Mouse (Mus musculus) limb, embryonic 10.5 days (tissue): ENCODE data around the gene Prlhr. TPM values are rescaled to one million over a fixed set of nuclear protein-coding genes. Genes with fewer than 3 reads are reported as not detected.

Experiments used
- DNase-seq: peaks from one replicate; pipeline ENCODE4 v3.0.0-alpha.2; 2017; ENCODE audit warnings: low spot score
- H3K27ac ChIP-seq: fragments of 300-500 bp; sonication (generic); 2 replicates; pipeline ENCODE4 v1.5.1; 2016; ENCODE audit warnings: mild to moderate bottlenecking
- H3K27me3 ChIP-seq: fragments of 300-500 bp; sonication (generic); 2 replicates; pipeline ENCODE4 v1.6.1; 2016; ENCODE audit warnings: low read depth, mild to moderate bottlenecking; ENCODE audit not compliant: poor library complexity, severe bottlenecking
- H3K36me3 ChIP-seq: fragments of 300-500 bp; sonication (generic); 2 replicates; pipeline ENCODE4 v1.6.1; 2016; ENCODE audit warnings: mild to moderate bottlenecking, moderate library complexity
- H3K4me1 ChIP-seq: fragments of 300-500 bp; sonication (generic); 2 replicates; pipeline ENCODE4 v1.6.1; 2016
- H3K4me3 ChIP-seq: fragments of 300-500 bp; sonication (generic); 2 replicates; pipeline ENCODE4 v1.5.1; 2016; ENCODE audit warnings: mild to moderate bottlenecking, moderate library complexity
- H3K9me3 ChIP-seq: fragments of 300-500 bp; sonication (generic); replicated peaks from 2 replicates; pipeline ENCODE4 v1.6.1; 2016; ENCODE audit warnings: mild to moderate bottlenecking
- WGBS: fragments of 180-500 bp; shearing (Covaris S2); methylation state at CpG from one replicate; pipeline ENCODE4 v1.1.7; 2016; 5-methylcytosine and 5-hydroxymethylcytosine counted together
- polyA plus RNA-seq: library from polyadenylated mRNA; unstranded; fragments of >200 nt; fragmentation: Nextera tagmentation; extraction: Ambion mirVana; gene quantifications from 2 replicates; pipeline ENCODE4 v1.2.1, GENCODE M21; 2016

The Prlhr gene
- polyA plus RNA-seq, 1 experiment from 2014 or later, result not detected

- DNase-seq, result no peak
- no peak overlapping the region for H3K27ac ChIP-seq
- H3K4me3 ChIP-seq, result no peak overlapping the region
- peaks cover 43% of the 10 kb centered on the region for H3K27me3 ChIP-seq
- H3K9me3 ChIP-seq, result no peaks in the 10 kb centered on the region
- WGBS, result 58% methylated on average over 3 of the region's 3 CpGs
- H3K4me1 ChIP-seq, result peaks cover 22% of the 10 kb centered on the region
- H3K36me3 ChIP-seq, result no peaks in the 10 kb centered on the region
Measured at GRCm38 (mm10) chr19:60463896-60464295, 4.2 kb downstream of the Prlhr start.

- Histone ChIP-seq H3K27me3 (peaks cover 39% of the 10 kb centered on the region), H3K4me1 (peaks cover 21% of the 10 kb centered on the region), H3K36me3 (no peaks in the 10 kb centered on the region), H3K9me3 (no peaks in the 10 kb centered on the region), H3K4me3 (no peak overlapping the region), H3K27ac (no peak overlapping the region)
- no peak for DNase-seq
- WGBS, result 91% methylated on average over 3 of the region's 3 CpGs
Measured at GRCm38 (mm10) chr19:60463440-60463839, 4.7 kb downstream of the Prlhr start.

- H3K36me3 ChIP-seq, result no peaks in the 10 kb centered on the region
- H3K27ac ChIP-seq, result no peak overlapping the region
- peaks cover 19% of the 10 kb centered on the region for H3K27me3 ChIP-seq
- H3K4me1 ChIP-seq, result peaks cover 6% of the 10 kb centered on the region; the same call in 1 of the 2 replicates
- no peak for DNase-seq
- H3K9me3 ChIP-seq, result no peaks in the 10 kb centered on the region
- H3K4me3 ChIP-seq, result no peak overlapping the region
- WGBS, result 63% methylated on average over 2 of the region's 2 CpGs
Measured at GRCm38 (mm10) chr19:60461476-60461875, 6.6 kb downstream of the Prlhr start.

GRCm38 (mm10) chr19:60459680-60460079 lies 8.4 kb downstream of the Prlhr start:
- Histone ChIP-seq H3K9me3 (no peaks in the 10 kb centered on the region), H3K27me3 (0 out of 2 replicates have a peak, but pooled peaks cover under 1% of the 10 kb centered on the region), H3K27ac (no peak overlapping the region), H3K4me3 (no peak overlapping the region), H3K4me1 (no peaks in the 10 kb centered on the region), H3K36me3 (no peaks in the 10 kb centered on the region)
- WGBS, result 79% methylated on average over 3 of the region's 3 CpGs
- no peak for DNase-seq

- no peaks in the 10 kb centered on the region for H3K9me3 ChIP-seq
- H3K4me1 ChIP-seq, result no peaks in the 10 kb centered on the region
- H3K27ac ChIP-seq, result no peak overlapping the region
- H3K4me3 ChIP-seq, result no peak overlapping the region
- H3K27me3 ChIP-seq, result no peaks in the 10 kb centered on the region
- WGBS, result 79% methylated on average over 2 of the region's 2 CpGs
- no peak for DNase-seq
- no peaks in the 10 kb centered on the region for H3K36me3 ChIP-seq
Measured at GRCm38 (mm10) chr19:60459071-60459470, 9.0 kb downstream of the Prlhr start.

DNA sequence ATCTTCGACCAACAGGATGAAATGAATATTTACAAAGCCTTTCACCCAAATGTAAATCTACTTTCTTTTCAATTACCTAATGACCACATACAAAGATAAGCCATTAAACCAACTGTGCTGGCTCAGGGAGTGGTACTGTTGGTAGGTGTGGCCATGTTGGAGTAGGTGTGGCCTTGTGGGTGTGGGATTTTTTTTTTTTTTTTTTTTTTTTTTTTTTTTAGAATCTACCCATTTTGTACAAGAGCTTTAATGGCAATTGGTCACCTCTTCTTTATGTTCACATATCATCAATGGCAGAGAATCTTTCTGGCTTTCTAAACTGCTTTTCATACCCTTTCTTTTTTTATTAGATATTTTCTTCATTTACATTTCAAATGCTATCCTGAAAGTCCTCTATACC lies 12.3 kb downstream of the Prlhr start:
- no peak for DNase-seq
- Histone ChIP-seq H3K4me1 (no peaks in the 10 kb centered on the region), H3K9me3 (no peaks in the 10 kb centered on the region), H3K27me3 (no peaks in the 10 kb centered on the region), H3K36me3 (no peaks in the 10 kb centered on the region), H3K4me3 (no peak overlapping the region), H3K27ac (no peak overlapping the region)
- WGBS, result 92% methylated on average over 1 of the region's 1 CpGs

DNA sequence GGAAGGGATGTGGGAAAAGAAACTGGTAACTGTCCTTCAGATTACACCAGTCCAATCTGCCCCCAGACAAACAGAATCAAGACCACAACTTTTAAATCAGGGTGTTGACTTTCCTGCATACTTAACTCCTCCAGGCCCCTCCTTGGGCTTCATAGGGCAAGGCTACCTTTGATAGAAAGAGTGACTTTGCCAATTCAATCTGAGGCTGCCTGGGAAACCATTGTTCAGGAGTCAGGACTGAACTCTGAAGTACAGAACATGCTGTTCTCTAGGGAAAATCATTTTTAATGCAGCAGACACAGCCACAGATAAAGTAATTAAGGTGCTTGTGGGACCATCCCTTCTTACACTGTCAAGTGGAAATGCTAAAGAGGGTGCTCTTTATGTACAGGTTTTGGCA lies 27.6 kb downstream of the Prlhr start:
- no peak overlapping the region for H3K27ac ChIP-seq
- no peak overlapping the region for H3K4me3 ChIP-seq
- no peaks in the 10 kb centered on the region for H3K4me1 ChIP-seq
- H3K36me3 ChIP-seq, result no peaks in the 10 kb centered on the region
- no peaks in the 10 kb centered on the region for H3K27me3 ChIP-seq
- DNase-seq, result no peak
- no peaks in the 10 kb centered on the region for H3K9me3 ChIP-seq

GRCm38 (mm10) chr19:60440083-60440482 lies 28.0 kb downstream of the Prlhr start:
- 70% methylated on average over 5 of the region's 5 CpGs for WGBS
- no peak for DNase-seq
- H3K27me3 ChIP-seq, result no peaks in the 10 kb centered on the region
- H3K9me3 ChIP-seq, result no peaks in the 10 kb centered on the region
- no peaks in the 10 kb centered on the region for H3K4me1 ChIP-seq
- no peak overlapping the region for H3K4me3 ChIP-seq
- no peak overlapping the region for H3K27ac ChIP-seq
- no peaks in the 10 kb centered on the region for H3K36me3 ChIP-seq

DNA sequence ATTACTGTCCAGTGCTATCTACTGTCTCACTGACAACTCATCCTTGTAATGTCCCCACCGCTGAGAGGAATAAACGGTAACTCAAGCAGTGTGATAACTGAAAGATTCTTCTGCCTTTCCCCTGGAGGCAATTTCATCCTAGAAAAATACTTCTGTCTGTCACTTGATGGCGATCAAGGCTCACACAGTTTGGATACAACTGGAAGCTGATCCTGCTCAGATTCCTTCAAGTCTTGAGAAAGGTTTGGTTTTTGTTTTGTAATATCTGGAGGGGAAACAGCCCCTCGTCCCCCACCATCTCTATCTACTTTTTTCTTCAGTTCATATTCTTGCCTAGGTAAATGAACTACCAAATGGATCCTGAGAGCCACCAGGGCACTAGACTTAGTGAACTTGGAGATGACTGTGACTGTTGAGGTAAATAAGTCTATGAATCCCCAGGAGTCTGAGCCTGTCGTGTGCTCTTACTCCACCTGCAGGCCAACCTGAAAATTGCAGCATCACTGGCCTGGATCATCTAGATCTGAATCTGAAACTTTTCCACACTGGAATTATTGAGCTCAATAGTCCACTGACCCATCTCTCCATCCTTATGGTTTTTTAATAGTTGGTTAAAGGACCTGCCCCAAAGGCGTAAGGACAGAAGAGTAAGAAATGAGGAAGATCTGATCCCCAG lies 30.4 kb downstream of the Prlhr start:
- peak; percentile 56 for DNase-seq
- Histone ChIP-seq H3K4me3 (no peak overlapping the region), H3K4me1 (no peaks in the 10 kb centered on the region), H3K27me3 (no peaks in the 10 kb centered on the region), H3K9me3 (no peaks in the 10 kb centered on the region), H3K27ac (no peak overlapping the region), H3K36me3 (no peaks in the 10 kb centered on the region)
- 54% methylated on average over 6 of the region's 6 CpGs for whole genome bisulfite sequencing

- DNase-seq, result no peak
- Histone ChIP-seq H3K27me3 (no peaks in the 10 kb centered on the region), H3K27ac (no peak overlapping the region), H3K4me3 (no peak overlapping the region), H3K4me1 (no peaks in the 10 kb centered on the region), H3K9me3 (no peaks in the 10 kb centered on the region), H3K36me3 (no peaks in the 10 kb centered on the region)
- WGBS, result 87% methylated on average over 6 of the region's 6 CpGs
Measured at GRCm38 (mm10) chr19:60432347-60433129, 35.6 kb downstream of the Prlhr start.

GRCm38 (mm10) chr19:60417611-60418010 lies 50.5 kb downstream of the Prlhr start:
- no peaks in the 10 kb centered on the region for H3K9me3 ChIP-seq
- no peak overlapping the region for H3K27ac ChIP-seq
- H3K27me3 ChIP-seq, result no peaks in the 10 kb centered on the region
- no peak overlapping the region for H3K4me3 ChIP-seq
- H3K4me1 ChIP-seq, result peaks cover 6% of the 10 kb centered on the region; the same call in 1 of the 2 replicates
- peak; percentile 37 for DNase-seq
- 75% methylated on average over 1 of the region's 1 CpGs for WGBS
- H3K36me3 ChIP-seq, result no peaks in the 10 kb centered on the region
